Mouse (Mus musculus) intestine, postnatal 0 days (tissue): ENCODE results near the gene Dnah5. TPM values are rescaled to one million over a fixed set of nuclear protein-coding genes. Genes with fewer than 3 reads are reported as not detected.
A peak's percentile ranks its signal among the peaks of the same experiment; 100 is the strongest.

Experiments
- ATAC-seq: fragments of 200-750 bp; cut with Nextera tagmentation; 2 replicates; pipeline ENCODE4 v1.8.0; 2017; ENCODE audit warnings: mild to moderate bottlenecking, moderate TSS enrichment, moderate library complexity
- H3K27ac ChIP-seq: fragments of 300-500 bp; sonication (generic); 2 replicates; pipeline ENCODE4 v1.5.1; 2014; ENCODE audit warnings: mild to moderate bottlenecking, low read depth, low read length, moderate library complexity
- H3K27me3 ChIP-seq: fragments of 300-500 bp; sonication (generic); replicated peaks from 2 replicates; pipeline ENCODE4 v1.6.1; 2014; ENCODE audit warnings: low read length, mixed read lengths; ENCODE audit not compliant: control insufficient read depth, insufficient read depth
- H3K36me3 ChIP-seq: fragments of 300-500 bp; sonication (generic); 2 replicates; pipeline ENCODE4 v1.6.1; 2014; ENCODE audit warnings: mild to moderate bottlenecking, moderate library complexity; ENCODE audit not compliant: control insufficient read depth, insufficient read depth
- H3K4me1 ChIP-seq: fragments of 300-500 bp; sonication (generic); replicated peaks from 2 replicates; pipeline ENCODE4 v1.6.1; 2014; ENCODE audit warnings: antibody characterized with exemption, low read length, mixed read lengths; ENCODE audit not compliant: control insufficient read depth, insufficient read depth
- H3K4me2 ChIP-seq: fragments of 300-500 bp; sonication (generic); replicated peaks from 2 replicates; pipeline ENCODE4 v1.6.1; 2014; ENCODE audit warnings: low read depth, mild to moderate bottlenecking, moderate library complexity
- H3K4me3 ChIP-seq: fragments of 300-500 bp; sonication (generic); 2 replicates; pipeline ENCODE4 v1.5.1; 2014; ENCODE audit warnings: low read depth, low read length
- H3K9ac ChIP-seq: fragments of 300-500 bp; sonication (generic); 2 replicates; pipeline ENCODE4 v1.6.1; 2014; ENCODE audit warnings: mild to moderate bottlenecking, low read depth, low read length
- H3K9me3 ChIP-seq: fragments of 300-500 bp; sonication (generic); 2 replicates; pipeline ENCODE4 v1.6.1; 2016; ENCODE audit warnings: mixed run types; ENCODE audit not compliant: control insufficient read depth
- CTCF ChIP-seq: sonication (generic); IDR thresholded peaks from 2 replicates; pipeline ENCODE4 v1.5.1; 2016; ENCODE audit warnings: low read depth, mild to moderate bottlenecking, control low read depth, antibody characterized with exemption, moderate library complexity
- WGBS: fragments of 180-500 bp; shearing (Covaris S2); extraction: QIAGEN DNeasy Blood & Tissue Kit; methylation state at CpG from one replicate; pipeline ENCODE4 v1.1.7; 2014; 5-methylcytosine and 5-hydroxymethylcytosine counted together
- polyA plus RNA-seq: library from polyadenylated mRNA; unstranded; fragments of >200 nt; fragmentation: Nextera tagmentation; extraction: Ambion mirVana; gene quantifications from 2 replicates; pipeline ENCODE4 v1.2.1, GENCODE M21; 2015

Gene Dnah5
- polyA plus RNA-seq, 1 experiment from 2014 or later: 0.01 TPM

GRCm38 (mm10) chr15:28178951-28179350 is 24.6 kb upstream of the Dnah5 start:
- H3K27ac ChIP-seq: no peak overlapping the region
- ATAC-seq: no peak
- no peaks in the 10 kb centered on the region for H3K27me3 ChIP-seq
- H3K36me3 ChIP-seq: no peaks in the 10 kb centered on the region
- H3K4me1 ChIP-seq: no peaks in the 10 kb centered on the region
- H3K4me2 ChIP-seq: no peak overlapping the region
- H3K9ac ChIP-seq: no peak overlapping the region
- TF ChIP-seq CTCF: no peak
- 87% methylated on average over 11 of the region's 11 CpGs for WGBS
- H3K9me3 ChIP-seq: no peaks in the 10 kb centered on the region
- no peak overlapping the region for H3K4me3 ChIP-seq

GRCm38 (mm10) chr15:28179556-28179955 is 24.0 kb upstream of the Dnah5 start:
- no peaks in the 10 kb centered on the region for H3K4me1 ChIP-seq
- no peak for ATAC-seq
- no peak overlapping the region for H3K4me3 ChIP-seq
- no peaks in the 10 kb centered on the region for H3K27me3 ChIP-seq
- WGBS: 61% methylated on average over 6 of the region's 6 CpGs
- H3K4me2 ChIP-seq: no peak overlapping the region
- no peak overlapping the region for H3K9ac ChIP-seq
- TF ChIP-seq CTCF: no peak
- H3K9me3 ChIP-seq: no peaks in the 10 kb centered on the region
- H3K27ac ChIP-seq: no peak overlapping the region
- no peaks in the 10 kb centered on the region for H3K36me3 ChIP-seq

GRCm38 (mm10) chr15:28181862-28182261 is 21.7 kb upstream of the Dnah5 start:
- no peaks in the 10 kb centered on the region for H3K36me3 ChIP-seq
- peak overlapping the region; percentile 24 for H3K4me3 ChIP-seq
- TF ChIP-seq CTCF: peak; percentile 92
- no peaks in the 10 kb centered on the region for H3K27me3 ChIP-seq
- no peak overlapping the region for H3K27ac ChIP-seq
- H3K9me3 ChIP-seq: no peaks in the 10 kb centered on the region
- H3K9ac ChIP-seq: no peak overlapping the region
- WGBS: 18% methylated on average over 10 of the region's 10 CpGs
- peak overlapping the region; percentile 63 for H3K4me2 ChIP-seq
- ATAC-seq: peak; percentile 56; the same call in 1 of the 2 replicates
- H3K4me1 ChIP-seq: no peaks in the 10 kb centered on the region

- H3K4me2 ChIP-seq: no peak overlapping the region
- no peak overlapping the region for H3K9ac ChIP-seq
- H3K27me3 ChIP-seq: no peaks in the 10 kb centered on the region
- H3K27ac ChIP-seq: no peak overlapping the region
- H3K9me3 ChIP-seq: no peaks in the 10 kb centered on the region
- WGBS: 66% methylated on average over 3 of the region's 3 CpGs
- H3K4me1 ChIP-seq: no peaks in the 10 kb centered on the region
- no peak overlapping the region for H3K4me3 ChIP-seq
- TF ChIP-seq CTCF: no peak
- H3K36me3 ChIP-seq: no peaks in the 10 kb centered on the region
- ATAC-seq: no peak
Observed at GRCm38 (mm10) chr15:28182567-28182966, 21.0 kb upstream of the Dnah5 start.

GRCm38 (mm10) chr15:28187472-28188360 is 15.8 kb upstream of the Dnah5 start:
- Histone ChIP-seq H3K27ac (no peak overlapping the region), H3K4me2 (no peak overlapping the region), H3K9ac (no peak overlapping the region), H3K4me1 (no peaks in the 10 kb centered on the region), H3K27me3 (0 out of 2 replicates have a peak, but pooled peaks cover 2% of the 10 kb centered on the region), H3K9me3 (no peaks in the 10 kb centered on the region), H3K4me3 (no peak overlapping the region), H3K36me3 (no peaks in the 10 kb centered on the region)
- 25% methylated on average over 22 of the region's 22 CpGs for WGBS
- ATAC-seq: no peak
- TF ChIP-seq CTCF: peak; percentile 96

GRCm38 (mm10) chr15:28188361-28189011 is 15.1 kb upstream of the Dnah5 start:
- Histone ChIP-seq H3K27ac (no peak overlapping the region), H3K4me2 (no peak overlapping the region), H3K36me3 (no peaks in the 10 kb centered on the region), H3K27me3 (0 out of 2 replicates have a peak, but pooled peaks cover 2% of the 10 kb centered on the region), H3K9me3 (no peaks in the 10 kb centered on the region), H3K9ac (no peak overlapping the region), H3K4me1 (no peaks in the 10 kb centered on the region), H3K4me3 (no peak overlapping the region)
- ATAC-seq: no peak
- TF ChIP-seq CTCF: no peak
- WGBS: 72% methylated on average over 11 of the region's 11 CpGs
